Mouse (Mus musculus): ENCODE data around the gene Mrtfb. TPM values are rescaled to one million over a fixed set of nuclear protein-coding genes. Genes with fewer than 3 reads are reported as not detected.
"Not testable (repeated sequence)": the region's sequence is repeated elsewhere in the genome, so short reads cannot be mapped to it uniquely, and the experiment has no call there.

Gene Mrtfb
- total RNA-seq, 2 experiments from 2014 or later: 188 to 193 TPM

DNA sequence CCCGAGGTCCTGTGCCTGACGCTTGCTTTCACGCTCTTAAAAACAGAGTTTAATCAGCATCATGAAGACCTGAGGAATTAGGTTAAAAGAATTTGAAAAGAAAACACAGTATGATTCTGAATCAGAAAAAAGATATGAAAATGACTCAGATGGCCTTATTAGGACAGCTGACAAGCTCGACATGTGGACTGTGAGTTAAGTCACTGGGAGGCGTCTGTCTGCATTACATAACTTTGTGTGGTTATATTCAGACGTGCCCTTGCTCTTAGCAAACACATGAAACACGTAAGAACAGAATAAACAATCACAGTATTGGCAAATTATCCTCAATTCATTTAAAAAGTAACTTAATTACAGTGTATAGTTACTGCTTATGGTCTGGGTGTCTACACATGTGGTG is 16.0 kb upstream of the Mrtfb start:
- no peak for DNase-seq (ENCODE audit: extremely low spot score in 1 of 2, low spot score in 2 of 2)
- no peak for TF ChIP-seq CTCF (IDR thresholded peaks at IDR 0.05)
- intact Hi-C loops (cut with DNase I): no loop called here
- no peak overlapping the region for H3K27ac ChIP-seq
- H3K4me3 ChIP-seq: no peak overlapping the region

DNA sequence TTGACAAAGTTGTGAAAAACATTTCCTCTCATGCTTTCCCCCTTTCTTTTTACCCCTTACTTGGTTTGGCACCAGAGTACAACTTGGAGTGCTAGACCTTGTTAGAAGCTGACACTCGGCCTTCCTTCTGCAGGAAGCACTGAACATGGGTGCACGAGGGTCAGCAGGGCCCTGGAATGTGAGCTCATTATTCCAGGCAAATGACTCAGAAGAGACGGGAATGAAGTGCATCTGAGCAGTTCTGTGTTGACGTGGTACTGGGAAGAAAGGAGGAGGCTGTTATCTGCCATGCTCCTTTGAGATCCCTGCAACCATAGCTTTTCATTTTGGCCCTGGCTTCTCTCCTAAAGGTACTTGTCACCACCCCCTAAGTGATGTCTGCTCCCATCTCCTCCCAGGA is 10.6 kb upstream of the Mrtfb start:
- no peak for DNase-seq (ENCODE audit: extremely low spot score in 1 of 2, low spot score in 2 of 2)
- no peak for TF ChIP-seq CTCF (IDR thresholded peaks at IDR 0.05)
- no peak overlapping the region for H3K4me3 ChIP-seq
- no peak overlapping the region for H3K27ac ChIP-seq
- intact Hi-C loops (cut with DNase I): no loop called here

DNA sequence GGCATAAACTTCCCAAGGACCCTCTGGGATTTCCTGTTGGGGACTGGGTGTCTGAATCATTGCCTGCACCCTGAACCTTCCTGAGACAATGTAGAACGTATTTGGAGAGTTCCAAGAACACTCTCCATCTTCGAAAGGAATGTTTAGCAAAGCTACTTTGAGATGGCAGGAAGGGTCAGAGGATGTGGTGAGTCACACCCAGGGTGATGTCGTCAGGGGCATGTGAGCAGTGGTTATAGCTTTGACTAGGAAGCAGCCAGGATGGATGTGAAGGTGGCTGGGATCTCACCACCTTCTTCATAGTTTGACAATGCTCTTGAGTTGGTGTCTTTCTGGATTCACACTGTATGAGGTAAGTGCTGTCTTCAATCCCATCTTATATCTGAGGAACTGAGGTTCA is 9.4 kb upstream of the Mrtfb start:
- Histone ChIP-seq H3K4me3 (no peak overlapping the region), H3K27ac (no peak overlapping the region)
- intact Hi-C loops (cut with DNase I): no loop called here
- no peak for DNase-seq (ENCODE audit: extremely low spot score in 1 of 2, low spot score in 2 of 2)
- TF ChIP-seq CTCF (IDR thresholded peaks at IDR 0.05): no peak

DNA sequence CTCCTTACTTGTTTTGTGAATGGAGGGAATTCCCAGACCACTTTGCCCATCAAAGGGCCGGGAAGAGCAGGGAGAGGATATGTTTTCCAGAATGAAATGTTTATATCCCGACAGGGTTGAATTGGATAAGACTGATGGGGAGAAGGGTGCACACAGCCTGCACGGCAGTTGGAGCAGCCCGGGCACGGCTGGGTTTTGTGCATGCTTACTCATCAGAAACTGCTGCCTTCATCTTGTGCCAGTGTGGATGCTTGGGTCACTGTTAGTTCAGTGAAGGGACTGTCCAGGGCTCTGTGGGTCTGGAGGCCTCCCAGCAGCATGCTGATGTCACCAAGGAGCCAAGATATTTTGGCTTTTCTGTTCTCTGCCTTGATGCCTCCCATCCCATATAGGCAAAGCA is 6.2 kb upstream of the Mrtfb start:
- DNase-seq (ENCODE audit: extremely low spot score in 1 of 2, low spot score in 2 of 2): no peak
- no peak for TF ChIP-seq CTCF (IDR thresholded peaks at IDR 0.05)
- Histone ChIP-seq H3K4me3 (no peak overlapping the region), H3K27ac (no peak overlapping the region)
- intact Hi-C loops (cut with DNase I): no loop called here

DNA sequence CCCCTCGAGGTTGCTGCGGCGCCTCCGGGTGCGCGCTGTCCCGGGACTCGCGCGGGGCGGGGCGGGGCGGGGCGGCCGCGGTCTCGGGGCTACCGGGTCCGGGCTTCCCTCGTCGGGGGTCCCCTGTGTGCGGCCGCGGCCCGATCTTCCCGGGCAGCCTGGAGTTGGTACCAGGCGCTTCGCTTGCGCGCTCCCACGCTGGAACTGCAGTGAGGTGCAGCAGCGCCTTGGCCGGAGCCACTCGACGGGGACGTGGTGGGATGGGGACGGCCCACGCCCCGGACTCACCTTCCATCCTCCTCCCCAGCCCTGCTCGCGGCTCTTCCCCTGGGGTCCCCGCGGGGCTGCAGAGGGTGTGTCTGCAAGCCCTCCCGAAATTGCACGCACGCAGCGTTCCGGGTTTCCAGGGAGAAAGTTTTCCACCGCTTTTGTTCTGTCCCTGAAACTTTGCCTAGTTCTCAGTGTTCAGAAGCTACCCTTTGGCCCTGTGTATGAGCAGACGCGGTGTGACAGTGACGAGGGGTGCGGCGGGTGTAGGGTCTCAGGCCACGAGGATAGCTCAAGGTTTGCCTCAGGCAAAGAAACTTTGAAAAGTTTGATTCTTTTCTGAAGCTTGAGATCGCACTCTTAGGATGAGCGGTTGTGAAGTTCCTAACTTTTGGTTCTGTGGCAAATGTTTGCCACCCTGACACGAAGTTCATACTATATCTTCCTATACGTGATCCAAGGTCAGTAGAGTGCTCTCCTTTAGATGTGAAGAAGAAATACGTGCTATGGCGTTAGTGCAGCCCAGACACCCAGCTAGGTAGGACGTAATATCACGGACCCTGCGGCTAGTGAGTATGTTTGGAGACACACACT is 616 bp downstream of the Mrtfb start:
- Histone ChIP-seq H3K27ac (peak overlapping the region; percentile 97), H3K4me3 (peak overlapping the region; percentile 76)
- no peak for TF ChIP-seq CTCF (IDR thresholded peaks at IDR 0.05)
- intact Hi-C loops (cut with DNase I): loop anchor here (1.0 to 5.0 kb wide), 4 partner anchors 60 to 100 kb away; no protein-coding TSS in a partner anchor
- DNase-seq (ENCODE audit: extremely low spot score in 1 of 2, low spot score in 2 of 2): peak; percentile 27 to 32

DNA sequence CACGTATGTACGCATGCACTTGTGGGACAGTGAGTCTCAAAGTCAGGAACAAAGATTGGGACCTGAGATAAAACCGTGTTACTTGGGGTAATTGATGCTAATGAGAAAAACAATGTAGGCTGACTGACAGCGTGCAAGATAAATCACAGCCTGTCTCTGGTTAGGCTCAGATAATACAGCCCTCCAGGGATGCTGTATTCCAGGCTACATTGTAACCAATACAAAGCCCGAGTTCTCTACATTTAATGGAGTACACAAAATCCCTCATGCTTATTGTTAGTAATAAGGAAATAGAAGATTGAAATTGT is 1.2 kb downstream of the Mrtfb start:
- no peak for DNase-seq (ENCODE audit: extremely low spot score in 1 of 2, low spot score in 2 of 2)
- peak overlapping the region; percentile 76 for H3K4me3 ChIP-seq
- intact Hi-C loops (cut with DNase I): loop anchor here (1.0 to 5.0 kb wide), 4 partner anchors 61 to 100 kb away; no protein-coding TSS in a partner anchor
- no peak for TF ChIP-seq CTCF (IDR thresholded peaks at IDR 0.05)
- H3K27ac ChIP-seq: peak overlapping the region; percentile 9; the same call in 1 of the 2 replicates

DNA sequence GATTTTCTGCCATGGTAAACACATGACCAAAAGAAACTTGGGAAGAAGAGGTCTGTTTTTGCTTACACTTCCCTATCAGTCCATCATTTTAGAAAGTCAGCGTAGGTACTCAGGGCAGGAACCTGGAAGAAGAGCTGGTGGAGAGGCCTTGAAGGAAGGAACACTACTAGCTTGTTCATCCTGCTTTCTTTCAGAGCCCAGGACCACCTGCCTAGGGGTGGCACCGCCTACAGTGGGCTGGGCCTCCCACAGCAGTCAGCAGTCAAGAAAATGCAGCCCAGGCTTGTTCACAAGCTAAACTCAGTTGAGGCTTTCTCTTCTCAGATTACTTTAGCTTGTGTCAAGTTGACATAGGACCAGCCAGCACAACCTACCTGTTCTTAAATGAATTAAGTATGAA is 2.7 kb downstream of the Mrtfb start:
- intact Hi-C loops (cut with DNase I): loop anchor here (5.0 kb wide), 2 partner anchors 78 to 98 kb away; no protein-coding TSS in a partner anchor
- no peak for DNase-seq (ENCODE audit: extremely low spot score in 1 of 2, low spot score in 2 of 2)
- TF ChIP-seq CTCF (IDR thresholded peaks at IDR 0.05): no peak
- no peak overlapping the region for H3K27ac ChIP-seq
- no peak overlapping the region for H3K4me3 ChIP-seq

DNA sequence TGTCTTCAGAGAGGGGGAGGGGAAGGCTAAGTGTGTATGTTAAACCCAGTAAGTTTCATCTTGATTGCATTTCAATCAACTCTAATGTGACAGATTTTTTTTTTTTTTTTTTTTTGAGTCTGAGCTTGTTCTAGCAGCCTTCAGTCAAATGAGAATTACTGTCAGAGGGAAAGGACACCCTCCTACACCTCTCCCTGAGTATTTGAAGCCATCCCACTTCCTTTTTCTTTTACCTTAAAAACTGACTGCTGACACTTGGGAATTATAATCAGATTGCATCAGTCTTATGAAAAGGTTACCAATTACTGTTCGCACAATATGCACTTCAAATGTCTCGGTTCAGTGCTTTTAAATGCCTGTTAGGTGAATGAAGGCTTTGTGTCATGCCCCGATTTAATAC is 10.0 kb downstream of the Mrtfb start:
- TF ChIP-seq CTCF (IDR thresholded peaks at IDR 0.05): no peak
- intact Hi-C loops (cut with DNase I): no loop called here
- DNase-seq (ENCODE audit: extremely low spot score in 1 of 2, low spot score in 2 of 2): no peak
- Histone ChIP-seq H3K27ac (no peak overlapping the region), H3K4me3 (no peak overlapping the region)

DNA sequence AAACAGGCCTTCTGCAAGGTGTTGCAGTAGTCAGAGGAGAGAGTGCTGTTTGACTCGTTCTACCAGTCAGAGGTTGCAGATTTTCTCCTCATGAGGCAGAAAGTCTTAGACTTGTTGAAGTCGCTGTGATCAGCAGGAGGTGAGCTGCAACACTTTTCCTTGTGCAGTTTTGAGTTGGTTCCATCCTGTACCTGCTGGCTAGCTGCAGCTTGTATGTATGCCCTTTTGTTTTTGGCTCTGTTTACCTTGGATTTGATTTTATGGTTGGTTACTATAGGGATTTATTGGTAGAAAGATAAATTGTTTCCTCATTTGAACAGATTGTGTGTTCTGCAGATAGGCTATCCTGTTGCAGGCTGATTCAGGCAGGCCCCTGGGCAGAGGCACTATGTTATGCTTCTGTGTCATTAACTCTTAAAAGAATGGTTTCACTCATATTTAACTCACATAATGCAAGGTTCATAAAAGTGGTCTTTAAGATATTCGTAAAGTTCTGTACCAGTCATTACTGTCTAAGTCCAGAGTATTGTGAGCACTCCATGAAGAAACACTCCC is 11.1 kb downstream of the Mrtfb start:
- intact Hi-C loops (cut with DNase I): no loop called here
- no peak overlapping the region for H3K4me3 ChIP-seq
- TF ChIP-seq CTCF (IDR thresholded peaks at IDR 0.05): no peak
- H3K27ac ChIP-seq: no peak overlapping the region
- no peak for DNase-seq (ENCODE audit: extremely low spot score in 1 of 2, low spot score in 2 of 2)

DNA sequence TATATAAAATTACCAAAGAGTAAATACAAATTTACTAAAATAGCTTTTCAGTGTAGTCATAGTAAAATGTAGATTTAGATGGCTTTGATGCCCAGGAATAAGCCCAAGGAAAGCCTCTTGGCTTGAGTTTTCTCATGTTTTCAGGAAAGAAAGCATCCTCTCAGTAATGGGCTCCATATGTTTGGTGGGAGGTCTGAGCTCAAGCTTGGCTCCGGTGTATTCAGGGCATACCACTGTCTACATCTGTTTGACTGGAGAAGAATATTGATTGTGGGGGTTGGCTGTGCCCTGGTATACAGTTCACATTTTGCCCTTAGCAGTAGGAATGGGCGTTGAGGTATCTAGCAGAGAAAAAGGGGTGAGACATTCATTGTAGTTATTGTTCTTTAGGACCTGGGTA is 13.1 kb downstream of the Mrtfb start:
- DNase-seq (ENCODE audit: extremely low spot score in 1 of 2, low spot score in 2 of 2): no peak
- Histone ChIP-seq H3K27ac (no peak overlapping the region), H3K4me3 (no peak overlapping the region)
- intact Hi-C loops (cut with DNase I): no loop called here
- no peak for TF ChIP-seq CTCF (IDR thresholded peaks at IDR 0.05)

DNA sequence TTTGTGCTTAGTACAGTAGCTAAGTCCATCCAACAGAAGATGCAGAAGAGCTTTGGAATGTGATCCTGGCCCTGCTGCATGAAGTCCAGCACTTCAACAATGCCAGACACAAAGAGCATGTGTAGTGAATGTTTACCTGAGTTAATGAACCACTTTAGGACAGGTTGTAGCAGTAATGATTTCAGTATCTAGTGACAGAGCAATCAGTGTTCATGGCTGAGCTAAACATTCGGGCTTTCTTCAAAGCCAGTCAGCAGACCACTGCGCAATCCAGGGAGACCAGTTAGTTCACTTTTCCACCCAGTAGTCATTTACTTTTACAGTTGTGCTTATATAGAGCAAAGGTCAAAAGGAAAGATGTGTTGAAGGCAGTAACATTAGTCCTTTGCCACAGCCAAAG is 20.0 kb downstream of the Mrtfb start:
- intact Hi-C loops (cut with DNase I): no loop called here
- H3K27ac ChIP-seq: no peak overlapping the region
- H3K4me3 ChIP-seq: no peak overlapping the region
- no peak for TF ChIP-seq CTCF (IDR thresholded peaks at IDR 0.05)
- no peak for DNase-seq (ENCODE audit: extremely low spot score in 1 of 2, low spot score in 2 of 2)

DNA sequence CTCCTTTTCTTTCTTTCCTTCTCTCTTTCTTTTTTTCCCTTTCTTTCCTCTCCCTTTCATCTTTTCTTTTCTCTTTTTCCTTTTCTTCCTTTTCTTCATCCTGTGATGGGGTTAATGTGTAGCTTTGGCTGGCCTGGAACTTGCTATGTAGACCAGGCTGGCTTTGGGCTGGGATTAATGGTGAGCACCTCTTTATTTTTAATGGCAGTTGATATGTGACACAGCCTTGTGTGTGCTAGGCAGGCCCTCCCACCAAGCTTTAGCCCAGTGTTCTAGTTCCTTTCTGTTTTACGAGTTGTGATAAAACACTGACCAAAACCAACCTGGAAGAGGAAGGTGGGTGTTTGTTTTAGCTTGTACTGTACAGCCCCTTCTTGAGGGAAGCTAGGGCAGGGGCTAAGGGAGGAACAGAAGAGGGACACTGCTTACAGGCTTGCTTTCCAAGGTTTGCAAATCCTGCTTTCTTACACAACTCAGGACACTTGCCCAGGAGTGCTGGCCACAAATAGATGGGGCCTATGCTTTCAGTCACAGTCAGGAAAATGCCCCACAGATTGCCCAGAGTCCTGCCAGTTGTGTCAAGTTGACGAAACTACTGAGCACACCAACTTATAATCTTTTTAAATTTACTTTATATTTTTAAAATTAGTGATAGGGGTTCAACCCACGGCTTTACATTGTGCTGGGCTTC is 20.6 kb downstream of the Mrtfb start:
- intact Hi-C loops (cut with DNase I): no loop called here
- Histone ChIP-seq H3K27ac (no peak overlapping the region), H3K4me3 (no peak overlapping the region)
- TF ChIP-seq CTCF (IDR thresholded peaks at IDR 0.05): no peak
- DNase-seq (ENCODE audit: extremely low spot score in 1 of 2, low spot score in 2 of 2): no peak

DNA sequence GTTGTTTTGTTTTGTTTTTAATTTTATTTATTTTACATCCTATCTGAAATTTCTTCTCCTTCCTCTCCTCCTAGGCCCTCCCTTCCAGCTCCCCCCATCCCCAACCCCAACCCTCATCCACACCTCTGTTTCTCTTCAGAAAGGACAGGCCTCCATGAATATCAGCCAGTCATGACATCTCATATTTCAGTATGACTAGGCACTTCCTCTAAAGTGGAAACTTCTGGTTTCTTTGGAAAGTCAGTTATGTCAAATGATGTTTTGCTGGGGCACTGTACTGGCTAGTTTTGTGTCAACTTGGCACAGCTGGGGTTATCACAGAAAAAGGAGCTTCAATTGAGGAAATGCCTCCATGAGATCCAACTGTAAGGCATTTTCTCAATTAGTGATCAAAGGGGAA is 30.1 kb downstream of the Mrtfb start:
- H3K4me3 ChIP-seq; DNase-seq (ENCODE audit: extremely low spot score in 1 of 2, low spot score in 2 of 2); intact Hi-C loops (cut with DNase I); H3K27ac ChIP-seq: not testable (repeated sequence)

Measured in left cerebral cortex, adult 2 months (tissue).